Mouse (Mus musculus) hindbrain, embryonic 12.5 days (tissue): ENCODE data around the gene 2200002D01Rik. TPM values are rescaled to one million over a fixed set of nuclear protein-coding genes. Genes with fewer than 3 reads are reported as not detected.
"Not testable (repeated sequence)": the region's sequence is repeated elsewhere in the genome, so short reads cannot be mapped to it uniquely, and the experiment has no call there.

Experiments used
- ATAC-seq: fragments of 200-750 bp; cut with Nextera tagmentation; 2 replicates; pipeline ENCODE4 v1.8.0; 2017; ENCODE audit warnings: moderate TSS enrichment; ENCODE audit not compliant: low FRiP score
- H3K27ac ChIP-seq: fragments of 300-500 bp; sonication (generic); 2 replicates; pipeline ENCODE4 v1.5.1; 2016; ENCODE audit warnings: mild to moderate bottlenecking
- H3K27me3 ChIP-seq: fragments of 300-500 bp; sonication (generic); 2 replicates; pipeline ENCODE4 v1.6.1; 2016; ENCODE audit warnings: mild to moderate bottlenecking
- H3K36me3 ChIP-seq: fragments of 300-500 bp; sonication (generic); 2 replicates; pipeline ENCODE4 v1.6.1; 2016; ENCODE audit warnings: mild to moderate bottlenecking
- H3K4me1 ChIP-seq: fragments of 300-500 bp; sonication (generic); 2 replicates; pipeline ENCODE4 v1.6.1; 2016
- H3K4me2 ChIP-seq: fragments of 300-500 bp; sonication (generic); replicated peaks from 2 replicates; pipeline ENCODE4 v1.6.1; 2016; ENCODE audit warnings: mild to moderate bottlenecking
- H3K4me3 ChIP-seq: fragments of 300-500 bp; sonication (generic); 2 replicates; pipeline ENCODE4 v1.5.1; 2016; ENCODE audit warnings: mild to moderate bottlenecking
- H3K9ac ChIP-seq: fragments of 300-500 bp; sonication (generic); 2 replicates; pipeline ENCODE4 v1.6.1; 2016; ENCODE audit warnings: mild to moderate bottlenecking, moderate library complexity
- H3K9me3 ChIP-seq: fragments of 300-500 bp; sonication (generic); replicated peaks from 2 replicates; pipeline ENCODE4 v1.6.1; 2016; ENCODE audit warnings: mild to moderate bottlenecking
- WGBS: fragments of 180-500 bp; shearing (Covaris S2); methylation state at CpG from one replicate; pipeline ENCODE4 v1.1.7; 2016; 5-methylcytosine and 5-hydroxymethylcytosine counted together
- polyA plus RNA-seq: library from polyadenylated mRNA; unstranded; fragments of >200 nt; fragmentation: Nextera tagmentation; extraction: Ambion mirVana; gene quantifications from 2 replicates; pipeline ENCODE4 v1.2.1, GENCODE M21; 2016

2200002D01Rik gene
- polyA plus RNA-seq, 1 experiment from 2014 or later, result 1.8 TPM

GRCm38 (mm10) chr7:29247314-29247700 lies 959 bp downstream of the 2200002D01Rik start:
- no peak for ATAC-seq
- Histone ChIP-seq H3K4me2 (peak overlapping the region; percentile 45), H3K27me3 (peaks cover 19% of the 10 kb centered on the region), H3K36me3 (peaks cover 17% of the 10 kb centered on the region), H3K27ac (no peak overlapping the region), H3K9me3 (no peaks in the 10 kb centered on the region), H3K4me1 (peaks cover 4% of the 10 kb centered on the region; the same call in 1 of the 2 replicates), H3K4me3 (peak overlapping the region; percentile 4; the same call in 1 of the 2 replicates), H3K9ac (no peak overlapping the region)
- 30% methylated on average over 16 of the region's 16 CpGs for WGBS

GRCm38 (mm10) chr7:29246619-29247313 lies 1.5 kb downstream of the 2200002D01Rik start:
- Histone ChIP-seq H3K9ac (no peak overlapping the region), H3K4me2 (no peak overlapping the region), H3K4me1 (peaks cover 4% of the 10 kb centered on the region; the same call in 1 of the 2 replicates), H3K4me3 (no peak overlapping the region), H3K27ac (no peak overlapping the region), H3K27me3 (peaks cover 19% of the 10 kb centered on the region), H3K9me3 (no peaks in the 10 kb centered on the region), H3K36me3 (peaks cover 17% of the 10 kb centered on the region)
- WGBS, result 87% methylated on average over 21 of the region's 21 CpGs
- no peak for ATAC-seq

GRCm38 (mm10) chr7:29246015-29246414 lies 2.3 kb downstream of the 2200002D01Rik start:
- no peak overlapping the region for H3K4me3 ChIP-seq
- no peak for ATAC-seq
- 93% methylated on average over 5 of the region's 5 CpGs for WGBS

GRCm38 (mm10) chr7:29244732-29245416 lies 3.4 kb downstream of the 2200002D01Rik start:
- WGBS, result 86% methylated on average over 7 of the region's 7 CpGs
- H3K9ac ChIP-seq, result no peak overlapping the region
- H3K9me3 ChIP-seq, result no peaks in the 10 kb centered on the region
- H3K4me1 ChIP-seq, result peaks cover 4% of the 10 kb centered on the region; the same call in 1 of the 2 replicates
- H3K27ac ChIP-seq, result no peak overlapping the region
- H3K4me2 ChIP-seq, result no peak overlapping the region
- ATAC-seq, result no peak
- H3K36me3 ChIP-seq, result peaks cover 17% of the 10 kb centered on the region
- H3K27me3 ChIP-seq, result peaks cover 19% of the 10 kb centered on the region
- no peak overlapping the region for H3K4me3 ChIP-seq

More at GRCm38 (mm10) chr7:29246015-29246414, 2.3 kb downstream of the 2200002D01Rik start:
- H3K9me3 ChIP-seq, result no peaks in the 10 kb centered on the region
- peaks cover 4% of the 10 kb centered on the region; the same call in 1 of the 2 replicates for H3K4me1 ChIP-seq
- H3K9ac ChIP-seq, result no peak overlapping the region
- no peak overlapping the region for H3K27ac ChIP-seq
- H3K4me2 ChIP-seq, result no peak overlapping the region
- peaks cover 19% of the 10 kb centered on the region for H3K27me3 ChIP-seq
- peaks cover 17% of the 10 kb centered on the region for H3K36me3 ChIP-seq

- WGBS, result 1% methylated on average over 60 of the region's 60 CpGs
- Histone ChIP-seq H3K9ac (peak within 1 kb of the TSS; percentile 71), H3K4me3 (peak within 1 kb of the TSS; percentile 67), H3K36me3 (no peaks in the 10 kb centered on the region), H3K4me1 (peaks cover 13% of the 10 kb centered on the region), H3K27ac (peak within 1 kb of the TSS; percentile 81), H3K4me2 (peak within 1 kb of the TSS; percentile 80), H3K9me3 (no peaks in the 10 kb centered on the region), H3K27me3 (peaks cover 13% of the 10 kb centered on the region)
- ATAC-seq, result peak; percentile 97
These were observed 10.0 kb downstream of the 2200002D01Rik start, which contains the start of gene Yif1b for GRCm38 (mm10) chr7:29238019-29238967. TSS of gene Yif1b (plus strand) at chr7:29238329.

GRCm38 (mm10) chr7:29237596-29237995 lies 10.7 kb downstream of the 2200002D01Rik start:
- Histone ChIP-seq H3K27ac (peak overlapping the region; percentile 81), H3K4me1 (peaks cover 13% of the 10 kb centered on the region), H3K4me2 (peak overlapping the region; percentile 80), H3K4me3 (peak overlapping the region; percentile 67), H3K27me3 (peaks cover 20% of the 10 kb centered on the region), H3K9ac (peak overlapping the region; percentile 55)
- H3K36me3 ChIP-seq, H3K9me3 ChIP-seq: not testable (repeated sequence)
- WGBS, result 32% methylated on average over 6 of the region's 6 CpGs
- peak; percentile 33 for ATAC-seq

GRCm38 (mm10) chr7:29236593-29236992 lies 11.7 kb downstream of the 2200002D01Rik start:
- no peak for ATAC-seq
- WGBS, result 87% methylated on average over 4 of the region's 4 CpGs

GRCm38 (mm10) chr7:29234661-29235060 lies 13.6 kb downstream of the 2200002D01Rik start:
- WGBS, result 76% methylated on average over 5 of the region's 5 CpGs
- Histone ChIP-seq H3K4me1 (peaks cover 19% of the 10 kb centered on the region), H3K4me3 (no peak overlapping the region), H3K4me2 (no peak overlapping the region), H3K27ac (no peak overlapping the region), H3K9ac (no peak overlapping the region), H3K36me3 (no peaks in the 10 kb centered on the region), H3K27me3 (peaks cover 48% of the 10 kb centered on the region), H3K9me3 (no peaks in the 10 kb centered on the region)
- no peak for ATAC-seq

More at GRCm38 (mm10) chr7:29236593-29236992, 11.7 kb downstream of the 2200002D01Rik start:
- Histone ChIP-seq H3K36me3 (no peaks in the 10 kb centered on the region), H3K4me3 (no peak overlapping the region), H3K27ac (no peak overlapping the region), H3K4me1 (peaks cover 20% of the 10 kb centered on the region), H3K4me2 (no peak overlapping the region), H3K27me3 (peaks cover 30% of the 10 kb centered on the region), H3K9ac (no peak overlapping the region), H3K9me3 (no peaks in the 10 kb centered on the region)

GRCm38 (mm10) chr7:29233745-29234144 lies 14.5 kb downstream of the 2200002D01Rik start:
- peaks cover 53% of the 10 kb centered on the region for H3K27me3 ChIP-seq
- 80% methylated on average over 6 of the region's 6 CpGs for WGBS
- H3K4me2 ChIP-seq, result no peak overlapping the region
- H3K9ac ChIP-seq, result no peak overlapping the region
- no peaks in the 10 kb centered on the region for H3K36me3 ChIP-seq
- H3K9me3 ChIP-seq, result no peaks in the 10 kb centered on the region
- no peak overlapping the region for H3K27ac ChIP-seq
- H3K4me3 ChIP-seq, result no peak overlapping the region
- peaks cover 10% of the 10 kb centered on the region for H3K4me1 ChIP-seq
- no peak for ATAC-seq

GRCm38 (mm10) chr7:29232247-29233013 lies 15.8 kb downstream of the 2200002D01Rik start, which contains the start of gene Kcnk6:
TSS of gene Kcnk6 (minus strand) at chr7:29232515.
- Histone ChIP-seq H3K4me1 (peaks cover 7% of the 10 kb centered on the region), H3K27me3 (peaks cover 53% of the 10 kb centered on the region), H3K36me3 (no peaks in the 10 kb centered on the region), H3K4me3 (peak within 1 kb of the TSS; percentile 46), H3K4me2 (peak within 1 kb of the TSS; percentile 83), H3K9me3 (no peaks in the 10 kb centered on the region), H3K9ac (peak within 1 kb of the TSS; percentile 60), H3K27ac (no peak within 1 kb of the TSS)
- ATAC-seq, result peak; percentile 26; the same call in 1 of the 2 replicates
- 1% methylated on average over 62 of the region's 62 CpGs for WGBS

GRCm38 (mm10) chr7:29231517-29231916 lies 16.7 kb downstream of the 2200002D01Rik start:
- H3K4me2 ChIP-seq, result peak overlapping the region; percentile 83
- peaks cover 7% of the 10 kb centered on the region for H3K4me1 ChIP-seq
- peaks cover 53% of the 10 kb centered on the region for H3K27me3 ChIP-seq
- ATAC-seq, result no peak
- no peaks in the 10 kb centered on the region for H3K9me3 ChIP-seq
- H3K9ac ChIP-seq, result no peak overlapping the region
- 62% methylated on average over 3 of the region's 3 CpGs for WGBS
- H3K36me3 ChIP-seq, result no peaks in the 10 kb centered on the region
- H3K27ac ChIP-seq, result no peak overlapping the region
- H3K4me3 ChIP-seq, result 0 out of 2 replicates have a peak overlapping the region, but pooled peaks have one; percentile 46
